Mouse (Mus musculus): ENCODE measurements at regions not wholly inside any gene's neighbourhood (a gene's known extent, or its start where the extent isn't known, plus 50 kb on each side); places are given as distances from the start of the nearest gene placed in this dataset.

DNA sequence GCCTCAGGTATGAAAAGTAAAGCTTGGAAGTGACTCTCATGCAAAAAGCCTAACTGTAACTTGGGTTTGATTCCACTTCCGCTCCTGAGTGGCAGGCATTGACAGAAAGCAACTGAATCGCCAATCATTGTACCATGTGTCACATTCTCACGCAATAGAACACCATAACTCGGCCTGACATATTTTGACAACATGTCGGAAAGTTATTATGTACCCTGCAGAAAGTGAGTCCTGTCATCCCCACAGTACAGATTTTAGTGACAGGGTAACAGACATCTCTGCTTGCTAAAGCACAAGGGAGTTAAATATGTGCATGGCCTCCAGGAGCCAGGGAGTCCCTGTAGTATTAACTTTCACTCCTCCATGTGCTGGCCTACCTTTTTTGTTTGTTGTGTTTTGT, 85.5 kb downstream of the Aldoart1 start:
- TF ChIP-seq CTCF (IDR thresholded peaks at IDR 0.05; ENCODE audit: low read depth, low read length) (no peak), POLR2A (IDR thresholded peaks at IDR 0.05; ENCODE audit: extremely low read depth, insufficient read depth, low read length) (no peak)

Data from liver, adult 2 months (tissue).